Mouse (Mus musculus): ENCODE data around the gene Per2. TPM values are rescaled to one million over a fixed set of nuclear protein-coding genes. Genes with fewer than 3 reads are reported as not detected.

Per2 gene
- polyA plus RNA-seq, 1 experiment from 2014 or later, result 3.2 TPM

DNA sequence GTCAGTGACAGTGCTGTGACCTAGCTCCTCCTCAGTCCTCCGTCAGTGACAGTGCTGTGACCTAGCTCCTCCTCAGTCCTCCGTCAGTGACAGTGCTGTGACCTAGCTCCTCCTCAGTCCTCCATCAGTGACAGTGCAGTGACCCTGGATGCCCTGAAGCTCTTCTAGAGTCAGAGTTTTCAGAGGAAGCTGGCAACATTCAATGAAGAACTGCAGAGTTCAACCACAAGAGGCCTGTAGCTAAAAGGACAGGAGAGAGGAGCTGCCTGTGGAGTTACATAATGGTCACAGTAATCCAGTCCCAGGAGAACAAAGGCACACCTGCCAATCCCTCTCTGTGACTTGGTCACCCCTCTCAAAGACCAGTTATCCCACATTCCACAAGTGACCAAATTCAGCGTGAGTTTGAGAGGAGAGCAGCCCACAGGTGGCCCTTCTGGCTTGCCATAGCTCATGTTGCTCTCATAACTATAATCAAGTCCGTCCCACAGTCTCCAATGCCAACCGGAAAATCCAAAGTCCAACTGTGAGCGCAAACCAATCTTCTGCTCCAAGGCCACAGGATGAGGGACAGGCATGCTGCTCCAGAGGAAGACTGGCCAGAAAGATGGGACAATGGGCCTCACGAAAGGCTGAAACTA lies 16.7 kb downstream of the Per2 start:
- Histone ChIP-seq H3K4me3 (no peak overlapping the region), H3K9ac (replicated peaks) (no peak overlapping the region), H3K27me3 (no peaks in the 10 kb centered on the region), H3K4me2 (replicated peaks) (no peak overlapping the region), H3K9me3 (peaks cover 4% of the 10 kb centered on the region; the same call in 1 of the 2 replicates), H3K27ac (replicated peaks) (no peak overlapping the region), H3K36me3 (peaks cover 4% of the 10 kb centered on the region), H3K4me1 (no peaks in the 10 kb centered on the region)
- no peak for ATAC-seq (ENCODE audit: low FRiP score, low read depth)
- 79% methylated on average over 7 of the region's 7 CpGs for WGBS

DNA sequence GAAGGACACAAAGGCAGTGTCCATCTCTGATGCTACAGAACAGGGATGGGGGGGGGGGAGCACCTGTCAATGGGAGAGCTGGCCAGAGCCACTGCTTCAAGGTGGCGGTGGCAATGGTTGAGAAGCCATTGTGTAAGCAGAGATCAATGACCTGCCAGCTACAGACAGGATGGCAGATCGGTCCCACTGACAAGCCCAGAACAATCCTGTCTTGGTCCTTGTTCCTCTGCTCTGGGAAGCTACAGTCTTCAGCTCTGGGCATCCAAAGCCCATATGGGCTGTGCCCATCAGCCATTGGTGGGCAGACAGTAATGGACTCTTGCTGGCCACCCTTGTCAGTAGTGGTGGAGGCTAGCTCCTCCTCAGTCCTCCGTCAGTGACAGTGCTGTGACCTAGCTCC lies 17.3 kb downstream of the Per2 start:
- no peak for ATAC-seq (ENCODE audit: low FRiP score, low read depth)
- Histone ChIP-seq H3K4me2 (replicated peaks) (no peak overlapping the region), H3K4me3 (no peak overlapping the region), H3K36me3 (no peaks in the 10 kb centered on the region), H3K9me3 (no peaks in the 10 kb centered on the region), H3K4me1 (no peaks in the 10 kb centered on the region), H3K27ac (replicated peaks) (no peak overlapping the region), H3K27me3 (no peaks in the 10 kb centered on the region), H3K9ac (replicated peaks) (no peak overlapping the region)
- WGBS, result 89% methylated on average over 3 of the region's 3 CpGs

DNA sequence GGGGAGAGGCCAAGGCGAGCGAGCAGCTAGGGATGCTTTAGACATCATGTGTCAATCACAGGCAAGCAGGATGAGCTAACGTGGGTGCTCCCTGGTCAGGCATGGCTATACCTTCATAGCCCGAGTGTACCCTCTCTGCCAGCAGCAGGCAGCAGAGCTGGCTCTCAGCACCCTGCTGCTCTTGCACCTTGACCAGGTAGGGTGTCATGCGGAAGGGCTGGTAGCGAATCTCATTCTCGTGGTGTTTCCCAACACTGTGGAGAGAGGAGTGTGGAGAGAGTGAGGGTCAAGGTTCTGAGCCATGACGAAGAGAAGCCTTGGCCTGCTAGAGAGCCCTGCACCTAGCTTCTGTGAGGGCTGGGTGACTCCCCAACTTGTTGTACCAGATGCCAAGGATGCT lies 19.3 kb downstream of the Per2 start:
- H3K27ac ChIP-seq (replicated peaks), result no peak overlapping the region
- no peaks in the 10 kb centered on the region for H3K9me3 ChIP-seq
- no peaks in the 10 kb centered on the region for H3K36me3 ChIP-seq
- H3K4me1 ChIP-seq, result 0 out of 2 replicates have a peak, but pooled peaks cover 5% of the 10 kb centered on the region
- no peak overlapping the region for H3K9ac ChIP-seq (replicated peaks)
- 89% methylated on average over 8 of the region's 8 CpGs for WGBS
- H3K4me3 ChIP-seq, result no peak overlapping the region
- ATAC-seq (ENCODE audit: low FRiP score, low read depth), result no peak
- no peak overlapping the region for H3K4me2 ChIP-seq (replicated peaks)
- no peaks in the 10 kb centered on the region for H3K27me3 ChIP-seq

DNA sequence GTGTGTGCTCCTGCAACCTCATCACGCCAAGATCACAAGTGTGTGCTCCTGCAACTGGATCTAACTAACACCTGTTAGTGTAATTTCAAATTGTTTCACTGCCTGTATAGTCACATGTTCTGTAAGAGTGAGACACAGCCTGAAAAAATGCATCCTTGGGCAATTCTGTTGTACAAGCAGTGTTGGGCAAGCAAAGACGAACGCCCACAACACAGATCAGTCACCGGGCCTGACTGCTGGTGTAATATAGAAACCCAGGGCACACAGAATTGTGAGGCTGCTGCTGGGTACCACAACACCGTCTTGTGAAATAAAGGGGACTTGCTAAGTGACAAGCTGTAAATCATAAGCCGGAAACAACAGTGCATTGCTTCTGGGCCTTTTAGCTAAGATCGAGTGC lies 21.6 kb downstream of the Per2 start:
- WGBS, result 91% methylated on average over 7 of the region's 7 CpGs
- no peak for ATAC-seq (ENCODE audit: low FRiP score, low read depth)

DNA sequence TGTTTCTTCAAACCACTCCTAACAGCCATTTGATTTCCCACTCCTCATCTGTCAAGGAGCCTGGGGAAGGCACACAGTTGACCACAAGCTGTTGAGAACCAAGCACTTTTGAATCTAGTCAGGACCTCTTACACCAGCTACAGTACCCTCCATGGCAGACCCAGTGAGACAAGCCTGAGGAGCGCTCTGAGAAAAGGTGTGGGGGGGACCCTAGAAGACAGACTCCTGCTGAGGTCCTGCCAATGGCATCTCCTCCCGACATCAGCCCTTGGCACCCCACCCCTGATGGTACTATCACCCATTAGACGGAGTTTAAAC lies 22.1 kb downstream of the Per2 start:
- no peak overlapping the region for H3K4me3 ChIP-seq
- WGBS, result 92% methylated on average over 3 of the region's 3 CpGs
- H3K36me3 ChIP-seq, result no peaks in the 10 kb centered on the region
- H3K4me1 ChIP-seq, result 0 out of 2 replicates have a peak, but pooled peaks cover 5% of the 10 kb centered on the region
- no peak for ATAC-seq (ENCODE audit: low FRiP score, low read depth)
- H3K27me3 ChIP-seq, result no peaks in the 10 kb centered on the region
- H3K9me3 ChIP-seq, result no peaks in the 10 kb centered on the region
- no peak overlapping the region for H3K4me2 ChIP-seq (replicated peaks)
- H3K27ac ChIP-seq (replicated peaks), result no peak overlapping the region
- H3K9ac ChIP-seq (replicated peaks), result no peak overlapping the region

More for the DNA sequence above, 21.6 kb downstream of the Per2 start:
- Histone ChIP-seq H3K4me3 (no peak overlapping the region), H3K9ac (replicated peaks) (no peak overlapping the region), H3K36me3 (no peaks in the 10 kb centered on the region), H3K9me3 (no peaks in the 10 kb centered on the region), H3K27me3 (no peaks in the 10 kb centered on the region), H3K4me1 (0 out of 2 replicates have a peak, but pooled peaks cover 5% of the 10 kb centered on the region), H3K4me2 (replicated peaks) (no peak overlapping the region), H3K27ac (replicated peaks) (no peak overlapping the region)

DNA sequence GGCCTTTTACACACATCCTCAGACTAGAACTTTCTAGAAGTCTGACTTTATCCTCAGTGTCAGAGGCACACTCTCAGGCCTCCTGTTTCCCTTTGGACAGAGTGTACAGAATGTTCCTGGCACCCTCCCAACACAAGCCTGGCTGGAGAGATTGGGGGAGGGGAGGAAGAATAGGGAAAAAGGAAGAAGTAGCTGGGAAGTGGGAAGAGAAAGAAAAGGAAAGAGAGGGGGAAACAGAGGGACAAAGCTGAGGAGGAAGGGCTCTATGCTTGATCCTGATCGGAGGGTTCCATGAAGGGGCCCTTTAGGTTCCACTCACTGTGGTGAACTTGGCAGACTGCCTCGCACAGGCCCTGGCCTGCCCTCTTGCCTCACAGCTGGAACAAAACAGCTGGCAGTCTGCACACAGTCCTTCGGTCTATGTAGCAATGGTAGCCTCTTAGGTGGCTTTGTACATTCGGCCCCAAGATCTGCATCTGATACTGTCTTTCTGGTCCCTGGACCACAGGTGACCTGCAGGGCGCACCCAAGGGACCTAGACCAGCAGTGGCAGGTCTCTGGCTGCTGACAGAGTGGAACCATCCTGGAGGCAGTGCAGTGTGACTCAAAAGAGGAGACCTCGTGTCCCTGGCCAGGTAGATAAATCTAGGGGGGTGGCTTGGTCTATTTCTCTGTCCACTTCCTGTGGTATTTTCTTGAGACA lies 22.6 kb downstream of the Per2 start:
- H3K9ac ChIP-seq (replicated peaks), result no peak overlapping the region
- H3K4me1 ChIP-seq, result 0 out of 2 replicates have a peak, but pooled peaks cover 5% of the 10 kb centered on the region
- no peaks in the 10 kb centered on the region for H3K27me3 ChIP-seq
- no peaks in the 10 kb centered on the region for H3K36me3 ChIP-seq
- H3K4me3 ChIP-seq, result no peak overlapping the region
- 78% methylated on average over 6 of the region's 6 CpGs for WGBS
- ATAC-seq (ENCODE audit: low FRiP score, low read depth), result no peak
- no peak overlapping the region for H3K4me2 ChIP-seq (replicated peaks)
- no peaks in the 10 kb centered on the region for H3K9me3 ChIP-seq
- H3K27ac ChIP-seq (replicated peaks), result no peak overlapping the region

DNA sequence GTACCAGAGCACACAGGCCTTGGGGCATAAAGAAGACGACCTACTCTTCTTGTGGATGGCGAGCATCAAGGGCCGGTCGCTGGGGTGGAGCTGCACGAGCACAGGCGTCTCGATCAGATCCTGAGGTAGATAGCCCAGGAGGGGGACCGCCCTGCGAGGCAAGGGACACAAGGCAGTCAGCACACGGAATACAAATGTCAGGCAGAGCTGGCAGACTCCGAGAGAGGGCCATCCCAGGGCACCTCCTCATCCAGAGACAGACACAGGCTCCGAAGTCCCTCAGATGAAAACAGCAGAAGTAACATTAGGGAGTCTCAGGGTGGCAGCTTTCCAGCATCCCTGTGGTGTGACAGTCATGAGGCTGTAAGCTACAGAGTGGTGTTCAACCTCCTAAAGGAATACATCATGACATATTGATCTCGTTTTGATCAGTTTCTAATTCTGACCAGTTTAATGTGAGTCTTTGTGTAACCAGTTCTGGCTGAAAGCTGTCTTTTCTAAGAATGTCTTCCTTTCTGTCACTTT lies 23.5 kb downstream of the Per2 start:
- H3K36me3 ChIP-seq, result no peaks in the 10 kb centered on the region
- H3K27ac ChIP-seq (replicated peaks), result no peak overlapping the region
- H3K4me2 ChIP-seq (replicated peaks), result no peak overlapping the region
- ATAC-seq (ENCODE audit: low FRiP score, low read depth), result no peak
- no peak overlapping the region for H3K4me3 ChIP-seq
- H3K9ac ChIP-seq (replicated peaks), result no peak overlapping the region
- H3K9me3 ChIP-seq, result no peaks in the 10 kb centered on the region
- no peaks in the 10 kb centered on the region for H3K27me3 ChIP-seq
- 88% methylated on average over 13 of the region's 13 CpGs for WGBS
- 0 out of 2 replicates have a peak, but pooled peaks cover 5% of the 10 kb centered on the region for H3K4me1 ChIP-seq

DNA sequence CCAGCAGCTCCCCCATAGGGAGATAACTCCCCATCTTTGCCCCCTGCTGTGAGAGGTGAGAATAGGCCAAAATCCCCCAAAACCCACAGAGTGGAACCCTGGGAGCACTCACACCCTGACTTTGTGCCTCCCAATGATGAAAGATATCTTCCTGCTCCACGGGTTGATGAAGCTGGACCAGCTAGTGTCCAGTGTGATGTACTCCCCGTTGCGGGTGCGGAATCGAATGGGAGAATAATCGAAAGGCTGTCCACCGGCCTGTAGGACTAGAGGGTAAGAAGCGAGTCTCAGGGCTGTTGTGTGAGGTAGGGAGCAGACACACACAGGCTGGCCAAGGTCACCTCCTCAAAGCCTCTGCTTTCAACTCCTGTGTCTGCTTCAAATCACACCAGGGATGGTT lies 24.2 kb downstream of the Per2 start:
- Histone ChIP-seq H3K27me3 (no peaks in the 10 kb centered on the region), H3K4me1 (0 out of 2 replicates have a peak, but pooled peaks cover 5% of the 10 kb centered on the region), H3K9me3 (no peaks in the 10 kb centered on the region), H3K4me2 (replicated peaks) (no peak overlapping the region), H3K27ac (replicated peaks) (no peak overlapping the region), H3K4me3 (no peak overlapping the region), H3K36me3 (no peaks in the 10 kb centered on the region), H3K9ac (replicated peaks) (no peak overlapping the region)
- ATAC-seq (ENCODE audit: low FRiP score, low read depth), result no peak
- 94% methylated on average over 8 of the region's 8 CpGs for WGBS

DNA sequence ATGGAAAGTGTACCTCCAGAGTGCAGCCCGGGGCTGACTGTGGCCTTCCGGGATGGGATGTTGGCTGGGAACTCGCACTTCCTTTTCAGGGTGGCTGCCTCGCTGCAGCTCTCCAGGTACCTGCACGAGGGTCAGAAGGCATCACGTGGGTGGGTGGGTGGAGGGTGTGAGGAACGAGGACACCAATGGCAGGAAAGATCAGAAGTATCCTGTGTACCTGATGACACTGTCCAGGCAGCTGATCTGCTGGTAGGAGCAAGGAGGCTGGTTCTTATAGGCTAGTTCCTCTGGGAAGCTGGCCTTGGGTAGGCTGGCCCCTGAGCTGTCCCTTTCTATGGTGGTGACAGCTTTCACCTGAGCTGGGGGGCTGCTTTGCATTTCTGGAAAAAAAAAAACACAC lies 28.4 kb downstream of the Per2 start:
- Histone ChIP-seq H3K27ac (replicated peaks) (no peak overlapping the region), H3K4me2 (replicated peaks) (no peak overlapping the region), H3K4me3 (no peak overlapping the region), H3K4me1 (no peaks in the 10 kb centered on the region), H3K36me3 (0 out of 2 replicates have a peak, but pooled peaks cover 4% of the 10 kb centered on the region), H3K9ac (replicated peaks) (no peak overlapping the region), H3K9me3 (no peaks in the 10 kb centered on the region), H3K27me3 (no peaks in the 10 kb centered on the region)
- 84% methylated on average over 7 of the region's 7 CpGs for WGBS
- no peak for ATAC-seq (ENCODE audit: low FRiP score, low read depth)

DNA sequence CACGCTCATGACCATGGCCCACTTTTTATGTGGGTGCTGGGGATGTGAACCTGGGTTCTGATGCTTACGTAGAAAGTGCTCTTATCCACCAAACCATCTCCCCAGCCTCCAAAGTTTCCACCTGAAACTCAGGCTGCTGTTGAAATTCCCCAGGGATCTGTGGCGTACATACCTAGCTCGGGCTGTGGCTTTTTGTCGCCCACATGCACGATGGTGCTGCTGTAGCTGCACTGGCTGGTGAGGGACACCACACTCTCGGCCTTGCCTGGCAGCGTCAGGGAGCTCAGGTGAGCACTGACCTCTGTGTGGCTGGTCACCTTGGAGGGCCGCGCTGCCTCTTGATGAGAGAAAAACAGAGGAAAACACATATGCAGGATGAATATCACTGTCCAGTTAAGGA lies 29.9 kb downstream of the Per2 start:
- Histone ChIP-seq H3K27ac (replicated peaks) (no peak overlapping the region), H3K4me2 (replicated peaks) (no peak overlapping the region), H3K9me3 (no peaks in the 10 kb centered on the region), H3K9ac (replicated peaks) (no peak overlapping the region), H3K4me3 (no peak overlapping the region), H3K36me3 (0 out of 2 replicates have a peak, but pooled peaks cover 4% of the 10 kb centered on the region), H3K4me1 (no peaks in the 10 kb centered on the region), H3K27me3 (no peaks in the 10 kb centered on the region)
- 94% methylated on average over 10 of the region's 10 CpGs for WGBS
- ATAC-seq (ENCODE audit: low FRiP score, low read depth), result no peak

DNA sequence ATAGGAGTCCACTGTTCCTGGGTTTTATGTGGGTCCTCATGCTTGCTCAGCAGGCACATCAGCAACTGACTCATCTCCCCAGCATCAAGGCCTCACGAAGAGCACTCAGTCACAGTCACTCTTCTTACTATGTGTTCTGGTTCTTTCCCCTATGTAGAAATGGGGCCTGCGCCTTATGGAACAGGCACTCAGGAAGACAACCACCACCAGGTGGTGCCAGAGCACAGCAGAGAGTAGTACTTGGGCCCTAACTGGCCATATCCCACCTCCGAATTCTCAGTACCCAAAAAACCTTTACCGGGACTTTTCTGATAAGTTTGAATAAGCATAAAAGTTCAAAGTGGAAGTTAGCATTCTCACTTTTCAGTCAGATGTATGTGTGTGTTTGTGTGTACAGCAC lies 30.5 kb downstream of the Per2 start:
- 37% methylated on average over 4 of the region's 4 CpGs for WGBS
- Histone ChIP-seq H3K27me3 (no peaks in the 10 kb centered on the region), H3K36me3 (0 out of 2 replicates have a peak, but pooled peaks cover 4% of the 10 kb centered on the region), H3K27ac (replicated peaks) (no peak overlapping the region), H3K9ac (replicated peaks) (no peak overlapping the region), H3K9me3 (no peaks in the 10 kb centered on the region), H3K4me2 (replicated peaks) (no peak overlapping the region), H3K4me1 (no peaks in the 10 kb centered on the region), H3K4me3 (no peak overlapping the region)
- ATAC-seq (ENCODE audit: low FRiP score, low read depth), result peak; percentile 75; the same call in 1 of the 2 replicates

DNA sequence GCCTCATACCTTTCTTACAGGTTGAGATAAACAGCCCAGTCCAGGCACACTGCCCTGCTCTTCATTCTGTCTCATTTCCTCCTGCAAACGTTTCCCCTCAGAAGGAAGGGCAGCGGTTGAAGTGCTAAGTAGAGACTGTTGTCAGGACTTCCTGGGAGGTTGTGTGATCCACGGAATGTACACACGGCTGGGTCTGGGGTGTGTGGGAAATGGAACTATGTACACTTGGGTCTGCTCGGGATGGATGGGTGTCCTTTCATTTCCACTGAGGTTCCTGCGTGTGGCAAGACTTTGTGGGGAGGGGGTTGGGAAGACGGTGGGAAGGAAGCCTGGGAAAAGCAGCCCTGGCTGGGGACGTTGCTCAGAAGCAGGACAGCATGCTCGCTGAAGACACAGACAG lies 32.7 kb downstream of the Per2 start:
- WGBS, result 90% methylated on average over 9 of the region's 9 CpGs
- no peak overlapping the region for H3K4me2 ChIP-seq (replicated peaks)
- H3K4me1 ChIP-seq, result no peaks in the 10 kb centered on the region
- no peak for ATAC-seq (ENCODE audit: low FRiP score, low read depth)
- no peak overlapping the region for H3K4me3 ChIP-seq
- H3K9ac ChIP-seq (replicated peaks), result no peak overlapping the region
- H3K36me3 ChIP-seq, result 0 out of 2 replicates have a peak, but pooled peaks cover 4% of the 10 kb centered on the region
- H3K27ac ChIP-seq (replicated peaks), result no peak overlapping the region
- H3K9me3 ChIP-seq, result no peaks in the 10 kb centered on the region
- no peaks in the 10 kb centered on the region for H3K27me3 ChIP-seq

All from midbrain, embryonic 12.5 days (tissue).